Mouse (Mus musculus) testis, adult 2 months (tissue): ENCODE data around the gene Gm11032. TPM values are rescaled to one million over a fixed set of nuclear protein-coding genes. Genes with fewer than 3 reads are reported as not detected.
"Not testable (repeated sequence)": the region's sequence is repeated elsewhere in the genome, so short reads cannot be mapped to it uniquely, and the experiment has no call there.

Experiments used
- H3K27ac ChIP-seq: fragments of 200-500 bp; 2 replicates; pipeline ENCODE4 v1.5.1; 2012; ENCODE audit warnings: low read depth, low read length; ENCODE audit not compliant: control insufficient read depth, insufficient read depth
- H3K27me3 ChIP-seq: fragments of 200-500 bp; 2 replicates; pipeline ENCODE4 v1.6.1; 2012; ENCODE audit warnings: mild to moderate bottlenecking, low read length, moderate library complexity; ENCODE audit not compliant: control insufficient read depth, insufficient read depth
- H3K36me3 ChIP-seq: fragments of 200-500 bp; 2 replicates; pipeline ENCODE4 v1.6.1; 2012; ENCODE audit warnings: mild to moderate bottlenecking, low read length; ENCODE audit not compliant: control insufficient read depth, insufficient read depth
- H3K4me1 ChIP-seq: fragments of 200-500 bp; 2 replicates; pipeline ENCODE4 v1.6.1; 2012; ENCODE audit warnings: low read length; ENCODE audit not compliant: control insufficient read depth, insufficient read depth
- H3K4me3 ChIP-seq: fragments of 200-500 bp; 2 replicates; pipeline ENCODE4 v1.5.1; 2012; ENCODE audit warnings: low read depth, mild to moderate bottlenecking, low read length, moderate library complexity, mixed read lengths; ENCODE audit not compliant: control insufficient read depth
- CTCF ChIP-seq: fragments of 200-500 bp; IDR thresholded peaks from 2 replicates; pipeline ENCODE4 v1.5.1; 2012; ENCODE audit warnings: low read depth, mild to moderate bottlenecking, inconsistent platforms, low read length, moderate library complexity; ENCODE audit not compliant: control insufficient read depth, insufficient read depth, insufficient replicate concordance
- POLR2A ChIP-seq: fragments of 200-500 bp; IDR thresholded peaks from 2 replicates; pipeline ENCODE4 v1.6.1; 2012; ENCODE audit warnings: low read depth, mild to moderate bottlenecking, inconsistent platforms, low read length, moderate library complexity; ENCODE audit not compliant: control insufficient read depth
- polyA plus RNA-seq: library from polyadenylated mRNA; depleted of rRNA; stranded (reverse); fragments of >200 nt; gene quantifications from 2 replicates; pipeline ENCODE4 v1.2.3, GENCODE M21; 2012

The Gm11032 gene
- polyA plus RNA-seq, 1 experiment, result not detected

DNA sequence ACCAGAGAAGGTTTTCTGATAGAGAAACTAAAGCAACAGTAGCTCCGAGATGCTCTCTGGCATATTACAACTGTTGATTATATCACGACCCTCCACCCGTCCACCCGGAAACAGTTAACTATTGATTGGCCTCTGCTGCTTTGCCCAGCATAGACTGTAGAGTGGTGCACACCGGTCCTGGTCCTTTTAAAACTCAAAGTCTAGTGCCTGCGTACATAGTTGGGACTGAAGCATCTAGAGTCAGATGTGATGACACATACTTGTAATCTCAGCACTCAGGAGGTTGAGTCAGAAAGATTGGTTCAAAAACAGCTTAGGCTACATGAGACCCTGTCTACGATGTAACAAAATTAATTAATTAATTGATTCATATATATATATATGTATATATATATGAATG lies 18.4 kb downstream of the Gm11032 start:
- no peaks in the 10 kb centered on the region for H3K27me3 ChIP-seq
- H3K4me3 ChIP-seq, result peak overlapping the region; percentile 92
- peaks cover 5% of the 10 kb centered on the region for H3K4me1 ChIP-seq
- no peaks in the 10 kb centered on the region; the same call in 1 of the 2 replicates for H3K36me3 ChIP-seq
- peak overlapping the region; percentile 82 for H3K27ac ChIP-seq
- TF ChIP-seq POLR2A (no peak), CTCF (no peak)

DNA sequence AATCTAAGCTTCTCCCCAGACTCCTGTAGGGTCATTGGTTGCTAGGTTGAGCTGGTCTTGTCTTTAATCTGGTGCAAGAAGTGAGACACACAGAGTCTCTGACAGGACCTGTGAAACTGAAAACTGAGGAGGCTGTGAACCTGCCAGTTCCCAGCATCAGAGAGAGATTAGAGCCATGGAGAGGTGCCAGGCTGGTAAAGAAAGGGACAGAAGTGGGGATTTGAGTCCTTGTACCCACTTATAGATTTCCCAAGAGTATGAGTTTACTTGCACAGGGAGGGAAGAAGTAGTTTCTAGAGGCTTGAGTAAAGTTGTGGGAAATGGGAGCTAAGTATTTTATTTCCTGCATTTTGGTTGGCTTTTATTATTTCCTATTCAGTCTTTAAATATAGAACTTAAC lies 21.3 kb downstream of the Gm11032 start:
- H3K36me3 ChIP-seq, result no peaks in the 10 kb centered on the region; the same call in 1 of the 2 replicates

DNA sequence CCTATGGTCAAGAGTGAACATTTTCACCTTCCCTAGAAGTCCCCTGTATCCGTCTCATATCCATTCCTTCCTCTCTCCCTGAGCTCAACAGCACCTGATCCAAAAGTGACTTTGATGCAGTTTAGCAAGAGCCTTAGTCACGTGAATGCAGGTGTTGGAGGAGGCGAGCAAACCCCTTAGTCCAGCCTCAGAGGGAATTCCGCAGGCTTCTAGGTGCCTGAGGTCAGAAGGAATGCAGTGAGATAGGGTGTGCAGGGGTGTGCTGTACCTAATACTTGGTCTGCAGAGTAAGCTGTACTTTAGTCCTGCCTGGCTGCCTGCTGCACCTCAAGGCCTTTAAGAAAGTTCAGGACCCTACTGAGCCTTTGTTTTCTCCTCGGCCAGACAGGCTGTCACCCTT lies 23.9 kb downstream of the Gm11032 start:
- TF ChIP-seq CTCF (no peak), POLR2A (no peak)
- Histone ChIP-seq H3K27ac (no peak overlapping the region), H3K4me1 (peaks cover 2% of the 10 kb centered on the region; the same call in 1 of the 2 replicates), H3K36me3 (peaks cover 2% of the 10 kb centered on the region; the same call in 1 of the 2 replicates), H3K4me3 (no peak overlapping the region), H3K27me3 (no peaks in the 10 kb centered on the region)

More for the DNA sequence above, 21.3 kb downstream of the Gm11032 start:
- Histone ChIP-seq H3K27me3 (no peaks in the 10 kb centered on the region), H3K27ac (no peak overlapping the region), H3K4me3 (no peak overlapping the region), H3K4me1 (peaks cover 5% of the 10 kb centered on the region)
- TF ChIP-seq POLR2A (no peak), CTCF (no peak)

DNA sequence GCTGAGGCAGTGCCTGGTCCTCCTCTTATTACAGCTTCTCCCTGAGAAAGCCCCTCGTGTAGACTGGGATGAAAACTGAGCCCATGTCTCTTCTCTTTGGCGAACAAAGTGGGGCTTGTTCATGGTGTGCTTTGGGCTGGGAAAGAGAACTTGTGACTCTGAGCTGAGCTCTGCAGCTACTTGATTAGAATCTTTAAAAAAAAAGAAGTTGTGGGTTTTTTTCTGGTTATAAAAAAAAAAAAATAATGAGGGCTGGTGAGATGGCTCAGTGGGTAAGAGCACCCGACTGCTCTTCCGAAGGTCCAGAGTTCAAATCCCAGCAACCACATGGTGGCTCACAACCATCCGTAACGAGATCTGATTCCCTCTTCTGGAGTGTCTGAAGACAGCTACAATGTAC lies 25.3 kb downstream of the Gm11032 start:
- H3K36me3 ChIP-seq, H3K27me3 ChIP-seq, H3K27ac ChIP-seq, H3K4me3 ChIP-seq, H3K4me1 ChIP-seq: not testable (repeated sequence)

DNA sequence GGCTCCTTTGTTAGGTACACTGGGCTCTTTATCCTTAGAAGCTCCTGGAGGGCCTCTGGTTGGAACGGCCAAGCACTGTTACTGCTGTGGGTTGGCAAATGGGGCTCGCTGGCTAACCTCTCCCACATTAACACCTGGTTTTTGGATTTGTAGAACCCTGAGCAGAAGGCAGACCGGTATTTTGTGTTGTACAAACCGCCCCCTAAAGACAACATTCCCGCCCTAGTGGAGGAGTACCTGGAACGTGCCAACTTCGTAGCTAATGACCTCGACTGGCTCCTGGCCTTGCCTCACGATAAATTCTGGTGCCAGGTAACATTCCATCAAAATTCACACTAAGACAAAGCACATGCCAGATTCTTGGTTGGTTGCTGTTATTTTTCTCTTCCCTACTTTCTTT lies 26.5 kb downstream of the Gm11032 start:
- Histone ChIP-seq H3K27ac (no peak overlapping the region), H3K4me1 (no peaks in the 10 kb centered on the region), H3K27me3 (no peaks in the 10 kb centered on the region), H3K36me3 (peaks cover 2% of the 10 kb centered on the region; the same call in 1 of the 2 replicates), H3K4me3 (no peak overlapping the region)
- no peak for TF ChIP-seq CTCF
- no peak for TF ChIP-seq POLR2A

DNA sequence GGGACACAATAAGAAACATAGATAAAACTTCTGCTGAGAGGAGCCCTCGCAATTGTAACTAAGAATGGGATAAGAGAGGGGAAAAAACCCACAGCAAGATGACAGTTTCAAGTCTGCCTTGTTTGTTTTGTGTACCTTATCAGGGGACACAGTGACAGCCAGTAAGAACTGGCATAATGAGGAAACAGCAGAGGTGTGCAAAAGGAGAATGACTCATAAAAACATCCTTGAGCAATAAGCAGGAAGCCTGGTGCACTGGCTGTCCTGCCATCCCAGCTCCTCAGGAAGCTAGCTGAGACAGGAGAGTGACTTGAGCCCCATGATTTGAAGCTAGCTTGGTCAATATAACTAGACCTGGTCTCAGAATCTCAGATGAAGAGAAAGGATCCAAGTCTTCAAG lies 40.0 kb downstream of the Gm11032 start:
- Histone ChIP-seq H3K27ac (no peak overlapping the region), H3K27me3 (no peaks in the 10 kb centered on the region), H3K4me3 (no peak overlapping the region), H3K4me1 (no peaks in the 10 kb centered on the region; the same call in 1 of the 2 replicates), H3K36me3 (peaks cover 3% of the 10 kb centered on the region; the same call in 1 of the 2 replicates)
- TF ChIP-seq CTCF, result no peak
- TF ChIP-seq POLR2A, result no peak

DNA sequence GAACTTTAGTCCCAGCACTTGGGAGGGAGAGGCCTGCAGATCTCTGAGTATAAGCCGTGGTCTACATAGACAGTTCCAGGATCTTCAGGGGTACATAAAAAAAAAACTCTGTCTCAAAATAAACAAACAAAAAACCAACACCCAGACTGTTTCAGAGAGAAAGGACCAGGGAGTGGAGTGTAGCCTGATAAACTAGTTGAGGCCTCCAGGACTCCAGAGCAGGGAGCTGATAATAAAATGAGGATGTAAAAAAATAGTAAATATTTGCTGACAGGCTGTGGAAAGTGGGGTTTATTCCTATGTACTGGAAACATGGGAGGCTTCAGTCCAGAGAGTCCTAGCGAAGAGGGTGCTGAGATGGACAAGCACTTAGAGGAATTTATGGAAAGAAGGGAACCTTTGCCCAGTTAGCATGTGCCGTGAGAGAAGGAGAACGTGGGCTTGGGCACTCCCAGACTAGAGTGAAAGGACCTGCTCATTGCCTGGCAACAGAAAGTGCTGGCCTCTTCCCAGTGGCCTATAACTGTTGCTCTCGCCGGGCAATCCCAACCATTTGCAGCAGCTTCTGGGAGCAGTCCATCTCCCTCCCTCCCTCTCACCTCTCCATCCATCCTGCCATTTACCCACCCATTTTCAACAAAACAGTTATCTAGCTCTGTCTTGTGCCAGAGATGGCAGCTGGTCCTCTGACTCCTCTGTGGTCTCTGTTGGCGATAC lies 40.6 kb downstream of the Gm11032 start:
- TF ChIP-seq POLR2A (no peak), CTCF (no peak)
- H3K4me3 ChIP-seq, result no peak overlapping the region
- peaks cover 3% of the 10 kb centered on the region; the same call in 1 of the 2 replicates for H3K36me3 ChIP-seq

More for the DNA sequence above, 40.6 kb downstream of the Gm11032 start:
- Histone ChIP-seq H3K27me3 (no peaks in the 10 kb centered on the region), H3K27ac (no peak overlapping the region), H3K4me1 (no peaks in the 10 kb centered on the region; the same call in 1 of the 2 replicates)
